Mouse (Mus musculus): ENCODE data around the gene Tmtc1. TPM values are rescaled to one million over a fixed set of nuclear protein-coding genes. Genes with fewer than 3 reads are reported as not detected.

Gene Tmtc1
- polyA plus RNA-seq, 1 experiment from 2014 or later = 0.93 TPM

DNA sequence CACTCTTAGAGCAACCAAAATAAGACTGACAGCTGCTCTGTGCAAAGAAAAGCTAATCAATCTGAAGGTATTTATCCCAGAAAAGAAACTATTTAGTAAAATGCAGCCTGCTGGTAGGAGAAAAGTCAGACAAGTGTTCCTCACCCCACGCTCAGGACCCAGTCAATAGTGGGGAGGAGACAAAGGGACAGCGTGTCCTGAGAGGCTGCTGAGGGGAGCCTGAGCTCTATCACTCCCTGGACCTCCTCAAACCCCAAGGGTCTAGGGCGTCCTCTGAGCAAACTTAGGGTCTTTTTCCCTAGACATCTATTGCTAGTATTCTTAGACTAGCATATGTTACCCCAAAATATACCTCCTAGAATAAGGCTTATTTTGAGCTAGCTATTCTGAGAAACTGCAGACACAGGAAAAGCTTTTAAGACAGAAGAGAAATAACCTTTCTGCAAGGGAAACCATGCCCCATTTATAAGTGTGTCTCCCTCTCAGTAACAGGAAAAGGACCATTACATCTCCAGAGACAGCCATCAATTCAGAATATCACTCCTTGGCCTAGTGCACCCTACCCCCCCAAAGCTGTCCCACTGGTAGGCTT, 68.5 kb downstream of the Tmtc1 start:
- 50% methylated on average over 3 of the region's 3 CpGs for WGBS
- ATAC-seq (ENCODE audit: low FRiP score, low TSS enrichment) = no peak

DNA sequence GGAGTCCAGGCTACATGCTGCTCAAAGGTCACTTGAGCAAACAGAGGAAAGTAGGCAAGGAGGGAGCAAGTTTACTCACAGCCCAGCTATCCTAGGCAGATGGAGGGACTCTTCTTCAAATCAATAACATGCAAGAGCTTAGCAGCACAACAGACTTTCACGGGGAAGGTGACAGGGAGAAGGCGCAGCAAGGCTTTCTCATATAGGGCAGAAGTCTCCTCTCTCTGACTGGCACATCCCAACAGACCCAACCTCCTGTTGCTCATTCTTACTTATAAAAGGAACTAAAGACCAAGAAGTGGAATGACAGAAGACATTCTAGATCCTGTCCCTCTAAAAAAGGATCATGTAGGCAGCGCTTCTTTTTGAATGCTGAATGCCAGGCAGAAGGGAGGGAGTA, 69.2 kb downstream of the Tmtc1 start:
- Histone ChIP-seq H3K27me3 (ENCODE audit: control insufficient read depth, insufficient read depth, low read length) (no peaks in the 10 kb centered on the region), H3K27ac (replicated peaks) (no peak overlapping the region), H3K4me2 (replicated peaks; ENCODE audit: low read depth) (no peak overlapping the region), H3K9ac (ENCODE audit: low read length) (no peak overlapping the region), H3K9me3 (ENCODE audit: control insufficient read depth, low read length) (no peaks in the 10 kb centered on the region), H3K4me1 (replicated peaks; ENCODE audit: control insufficient read depth, insufficient read depth) (no peaks in the 10 kb centered on the region), H3K4me3 (ENCODE audit: low read depth, low read length) (no peak overlapping the region), H3K36me3 (ENCODE audit: control insufficient read depth, insufficient read depth, low read length) (no peaks in the 10 kb centered on the region)
- TF ChIP-seq CTCF (IDR thresholded peaks at IDR 0.05; ENCODE audit: low read depth) (no peak), EP300 (optimal IDR thresholded peaks at IDR 0.05) (no peak)
- no peak for DNase-seq (ENCODE audit: low spot score)
- WGBS = 73% methylated on average over 3 of the region's 3 CpGs
- no peak for ATAC-seq (ENCODE audit: low FRiP score, low TSS enrichment)

More for the DNA sequence above, 68.5 kb downstream of the Tmtc1 start:
- Histone ChIP-seq H3K36me3 (ENCODE audit: control insufficient read depth, insufficient read depth, low read length) (no peaks in the 10 kb centered on the region), H3K9ac (ENCODE audit: low read length) (no peak overlapping the region), H3K4me1 (replicated peaks; ENCODE audit: control insufficient read depth, insufficient read depth) (no peaks in the 10 kb centered on the region), H3K9me3 (ENCODE audit: control insufficient read depth, low read length) (no peaks in the 10 kb centered on the region), H3K27ac (replicated peaks) (no peak overlapping the region), H3K4me2 (replicated peaks; ENCODE audit: low read depth) (no peak overlapping the region), H3K27me3 (ENCODE audit: control insufficient read depth, insufficient read depth, low read length) (no peaks in the 10 kb centered on the region), H3K4me3 (ENCODE audit: low read depth, low read length) (no peak overlapping the region)
- TF ChIP-seq CTCF (IDR thresholded peaks at IDR 0.05; ENCODE audit: low read depth) (no peak), EP300 (optimal IDR thresholded peaks at IDR 0.05) (no peak)
- no peak for DNase-seq (ENCODE audit: low spot score)

DNA sequence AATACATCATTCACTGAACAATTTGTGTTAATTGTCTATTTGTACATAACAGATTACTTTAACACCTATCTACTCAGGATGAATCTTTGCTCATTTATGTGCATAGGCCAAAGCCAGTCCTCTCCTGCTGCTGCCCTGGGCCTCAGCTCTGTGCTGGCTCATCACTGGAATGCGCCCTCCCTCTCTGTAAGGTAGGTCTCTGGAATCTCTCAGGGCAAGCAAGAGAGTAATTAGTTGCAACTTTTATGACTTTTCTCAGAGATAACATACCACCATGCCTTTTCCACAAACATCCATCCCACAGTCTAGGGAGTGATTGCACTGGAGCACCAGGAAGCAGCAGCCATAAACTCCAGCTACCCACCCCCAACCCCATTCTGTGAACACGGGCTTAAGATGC, 70.7 kb downstream of the Tmtc1 start:
- Histone ChIP-seq H3K4me1 (replicated peaks; ENCODE audit: control insufficient read depth, insufficient read depth) (no peaks in the 10 kb centered on the region), H3K27ac (replicated peaks) (no peak overlapping the region), H3K36me3 (ENCODE audit: control insufficient read depth, insufficient read depth, low read length) (no peaks in the 10 kb centered on the region), H3K4me3 (ENCODE audit: low read depth, low read length) (no peak overlapping the region), H3K4me2 (replicated peaks; ENCODE audit: low read depth) (no peak overlapping the region), H3K9ac (ENCODE audit: low read length) (no peak overlapping the region), H3K27me3 (ENCODE audit: control insufficient read depth, insufficient read depth, low read length) (no peaks in the 10 kb centered on the region), H3K9me3 (ENCODE audit: control insufficient read depth, low read length) (no peaks in the 10 kb centered on the region)
- DNase-seq (ENCODE audit: low spot score) = no peak
- WGBS = 79% methylated on average over 2 of the region's 2 CpGs
- ATAC-seq (ENCODE audit: low FRiP score, low TSS enrichment) = no peak
- TF ChIP-seq EP300 (optimal IDR thresholded peaks at IDR 0.05) (no peak), CTCF (IDR thresholded peaks at IDR 0.05; ENCODE audit: low read depth) (no peak)

DNA sequence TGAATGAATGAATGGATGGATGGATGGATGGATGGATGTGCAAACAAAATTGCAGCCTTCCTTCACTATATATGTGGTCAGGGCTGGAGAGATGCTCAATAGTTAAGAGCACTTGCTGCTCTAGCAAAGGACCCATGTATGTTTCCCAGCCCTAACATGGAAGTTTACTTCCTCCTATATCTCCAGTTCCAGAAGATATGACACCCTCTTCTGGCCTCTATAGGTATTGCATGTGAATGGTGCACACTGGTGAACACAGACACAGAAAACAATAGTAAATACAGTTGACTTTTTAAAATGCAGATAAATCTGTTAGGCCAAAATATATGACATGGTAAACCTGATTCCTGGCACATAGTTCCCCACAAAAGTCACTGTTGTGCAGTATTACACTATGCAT, 73.0 kb downstream of the Tmtc1 start:
- ATAC-seq (ENCODE audit: low FRiP score, low TSS enrichment) = no peak
- H3K4me1 ChIP-seq (replicated peaks; ENCODE audit: control insufficient read depth, insufficient read depth) = no peaks in the 10 kb centered on the region
- no peak overlapping the region for H3K4me3 ChIP-seq (ENCODE audit: low read depth, low read length)
- no peak overlapping the region for H3K27ac ChIP-seq (replicated peaks)
- no peak overlapping the region for H3K9ac ChIP-seq (ENCODE audit: low read length)
- no peaks in the 10 kb centered on the region for H3K27me3 ChIP-seq (ENCODE audit: control insufficient read depth, insufficient read depth, low read length)
- no peak overlapping the region for H3K4me2 ChIP-seq (replicated peaks; ENCODE audit: low read depth)
- no peaks in the 10 kb centered on the region for H3K36me3 ChIP-seq (ENCODE audit: control insufficient read depth, insufficient read depth, low read length)
- H3K9me3 ChIP-seq (ENCODE audit: control insufficient read depth, low read length) = no peaks in the 10 kb centered on the region
- DNase-seq (ENCODE audit: low spot score) = no peak
- TF ChIP-seq EP300 (optimal IDR thresholded peaks at IDR 0.05) (no peak), CTCF (IDR thresholded peaks at IDR 0.05; ENCODE audit: low read depth) (peak; percentile 47)

DNA sequence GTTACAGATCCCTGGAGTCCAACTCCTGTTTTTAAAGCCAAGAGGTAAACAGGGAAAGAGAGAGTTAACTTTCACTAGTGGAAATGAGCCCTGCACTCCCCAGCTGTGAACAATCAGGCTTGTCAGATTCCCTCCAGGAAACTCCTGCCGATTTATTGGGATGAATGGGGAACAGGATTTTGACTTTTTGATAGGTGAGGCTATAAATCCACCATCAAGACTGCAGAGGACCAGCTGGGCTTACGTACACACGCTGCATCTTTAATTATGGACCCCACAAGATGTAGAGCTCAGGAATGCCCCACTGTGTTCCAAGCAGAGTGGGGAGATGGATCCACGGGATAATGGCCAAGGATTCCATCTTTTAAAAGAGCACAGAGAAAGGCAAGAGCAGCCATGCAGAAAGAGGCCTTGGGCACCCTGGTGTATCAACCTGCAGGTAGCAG, 77.1 kb downstream of the Tmtc1 start:
- Histone ChIP-seq H3K27me3 (ENCODE audit: control insufficient read depth, insufficient read depth, low read length) (no peaks in the 10 kb centered on the region), H3K4me2 (replicated peaks; ENCODE audit: low read depth) (no peak overlapping the region), H3K9me3 (ENCODE audit: control insufficient read depth, low read length) (no peaks in the 10 kb centered on the region), H3K4me1 (replicated peaks; ENCODE audit: control insufficient read depth, insufficient read depth) (no peaks in the 10 kb centered on the region), H3K27ac (replicated peaks) (no peak overlapping the region), H3K4me3 (ENCODE audit: low read depth, low read length) (no peak overlapping the region), H3K36me3 (ENCODE audit: control insufficient read depth, insufficient read depth, low read length) (no peaks in the 10 kb centered on the region), H3K9ac (ENCODE audit: low read length) (no peak overlapping the region)
- 30% methylated on average over 4 of the region's 4 CpGs for WGBS
- DNase-seq (ENCODE audit: low spot score) (no peak), ATAC-seq (ENCODE audit: low FRiP score, low TSS enrichment) (no peak)
- no peak for TF ChIP-seq CTCF (IDR thresholded peaks at IDR 0.05; ENCODE audit: low read depth)
- no peak for TF ChIP-seq EP300 (optimal IDR thresholded peaks at IDR 0.05)

DNA sequence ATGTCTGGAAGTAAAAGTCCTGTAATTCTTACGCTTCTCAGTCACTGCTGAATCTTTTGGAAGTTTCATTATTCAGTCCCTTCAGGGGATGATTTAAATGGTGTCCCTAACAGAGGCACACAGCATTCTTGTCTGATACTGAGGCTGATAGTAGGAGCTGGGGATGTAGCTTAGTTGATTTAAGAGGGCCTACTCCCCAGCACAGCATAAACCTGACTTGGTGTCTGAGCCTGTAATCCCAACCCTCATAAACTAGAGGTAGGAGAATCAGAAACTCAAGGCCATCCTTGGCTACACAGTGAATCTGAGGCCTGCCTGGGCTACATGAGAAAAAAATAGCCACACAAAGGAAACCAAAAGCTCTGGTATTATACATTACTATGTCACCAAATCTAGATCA, 77.6 kb downstream of the Tmtc1 start:
- 91% methylated on average over 1 of the region's 1 CpGs for WGBS
- H3K36me3 ChIP-seq (ENCODE audit: control insufficient read depth, insufficient read depth, low read length) = no peaks in the 10 kb centered on the region
- H3K9me3 ChIP-seq (ENCODE audit: control insufficient read depth, low read length) = no peaks in the 10 kb centered on the region
- no peak overlapping the region for H3K27ac ChIP-seq (replicated peaks)
- DNase-seq (ENCODE audit: low spot score) = no peak
- no peak for ATAC-seq (ENCODE audit: low FRiP score, low TSS enrichment)
- H3K27me3 ChIP-seq (ENCODE audit: control insufficient read depth, insufficient read depth, low read length) = no peaks in the 10 kb centered on the region
- no peak overlapping the region for H3K4me3 ChIP-seq (ENCODE audit: low read depth, low read length)
- H3K9ac ChIP-seq (ENCODE audit: low read length) = no peak overlapping the region
- H3K4me2 ChIP-seq (replicated peaks; ENCODE audit: low read depth) = no peak overlapping the region
- no peaks in the 10 kb centered on the region for H3K4me1 ChIP-seq (replicated peaks; ENCODE audit: control insufficient read depth, insufficient read depth)
- no peak for TF ChIP-seq CTCF (IDR thresholded peaks at IDR 0.05; ENCODE audit: low read depth)
- TF ChIP-seq EP300 (optimal IDR thresholded peaks at IDR 0.05) = no peak

Measured in stomach, postnatal 0 days (tissue).